Mouse (Mus musculus) G1E (cell line): ENCODE results near the gene Lrfn2. TPM values are rescaled to one million over a fixed set of nuclear protein-coding genes. Genes with fewer than 3 reads are reported as not detected.

Source experiments
- ATAC-seq: 2 replicates; pipeline ENCODE4 v1.8.0; 2016; ENCODE audit warnings: mild to moderate bottlenecking; ENCODE audit not compliant: insufficient number of reproducible peaks, poor library complexity, low FRiP score, severe bottlenecking; ENCODE audit errors: extremely low read depth
- DNase-seq: peaks from one replicate; pipeline ENCODE4 v3.0.0; 2012; ENCODE audit warnings: low spot score
- H3K27me3 ChIP-seq: 2 replicates; pipeline ENCODE4 v1.6.1; 2012; ENCODE audit warnings: mild to moderate bottlenecking, low read length, inconsistent platforms; ENCODE audit not compliant: insufficient read depth
- H3K36me3 ChIP-seq: replicated peaks from 2 replicates; pipeline ENCODE3; 2012; ENCODE audit warnings: mild to moderate bottlenecking, inconsistent platforms
- H3K4me1 ChIP-seq: 2 replicates; pipeline ENCODE4 v1.6.1; 2012; ENCODE audit warnings: low read depth, low read length, inconsistent platforms, mixed read lengths; ENCODE audit not compliant: insufficient read depth
- H3K4me3 ChIP-seq: 2 replicates; pipeline ENCODE4 v1.5.1; 2012; ENCODE audit warnings: low read depth, mild to moderate bottlenecking, inconsistent platforms, low read length, moderate library complexity, mixed read lengths
- H3K9me3 ChIP-seq: replicated peaks from 2 replicates; pipeline ENCODE4 v1.6.1; 2012; ENCODE audit warnings: inconsistent platforms
- CTCF ChIP-seq: IDR thresholded peaks from 2 replicates; pipeline ENCODE4 v1.5.1; 2012; ENCODE audit warnings: low read depth, low read length, inconsistent platforms, mixed read lengths
- GATA1 ChIP-seq: IDR thresholded peaks from 2 replicates; pipeline ENCODE4 v1.6.1; 2012; ENCODE audit warnings: borderline replicate concordance, low read length, inconsistent platforms, mixed read lengths
- GATA2 ChIP-seq: IDR thresholded peaks from 2 replicates; pipeline ENCODE4 v1.6.1; 2012; ENCODE audit warnings: low read depth, low read length, inconsistent platforms, borderline replicate concordance
- POLR2AphosphoS5 ChIP-seq: IDR thresholded peaks from 2 replicates; pipeline ENCODE4 v1.6.1; 2012; ENCODE audit warnings: low read depth, low read length, inconsistent platforms; ENCODE audit not compliant: insufficient replicate concordance
- TAL1 ChIP-seq: conservative IDR thresholded peaks from 2 replicates; pipeline ENCODE4 v1.6.1; 2012; ENCODE audit warnings: low read depth, low read length, inconsistent platforms, mixed read lengths
- polyA plus RNA-seq: library from polyadenylated mRNA; stranded (reverse); fragments of >175 nt; gene quantifications from 2 replicates; pipeline ENCODE4 v1.2.3, GENCODE M21; 2012
- total RNA-seq, 2 experiments: library from RNA; stranded (forward) in 1 of 2; stranded (reverse) in 1 of 2; fragments of 200-1000 nt in 1 of 2; fragments of >200 nt in 1 of 2; fragmentation: Nextera tagmentation in 1 of 2; gene quantifications; 2 replicates each; pipeline ENCODE4 v1.2.3; 2014 to 2017

Lrfn2 gene
- total and polyA plus RNA-seq, 3 experiments, result 0.11 TPM; not detected in 2

DNA sequence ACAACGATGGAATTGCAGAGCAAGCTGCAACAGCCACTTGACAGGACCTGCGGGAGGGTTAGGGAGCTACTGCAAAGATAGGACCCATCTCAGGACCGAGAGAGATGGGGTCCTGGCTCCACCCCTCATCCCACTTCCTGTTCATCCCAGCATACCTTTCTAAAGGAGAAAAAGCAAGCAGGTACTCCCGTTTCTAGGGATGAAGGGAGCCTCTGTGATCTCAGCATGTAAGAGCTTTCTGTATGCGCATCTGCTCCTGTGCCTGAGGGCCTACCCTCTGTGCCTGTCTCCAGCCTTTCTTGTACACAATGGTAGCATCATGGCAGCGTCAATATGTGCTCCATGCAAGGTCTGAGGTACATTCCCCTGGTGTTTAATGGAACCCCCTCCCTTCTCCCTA, 102.9 kb downstream of the Lrfn2 start:
- TF ChIP-seq TAL1 (no peak), GATA1 (no peak), CTCF (no peak), GATA2 (no peak), POLR2AphosphoS5 (no peak)
- ATAC-seq, result no peak
- DNase-seq, result no peak
- no peak overlapping the region for H3K4me3 ChIP-seq
- H3K27me3 ChIP-seq, result no peaks in the 10 kb centered on the region
- H3K36me3 ChIP-seq, result no peaks in the 10 kb centered on the region
- H3K4me1 ChIP-seq, result no peaks in the 10 kb centered on the region
- peaks cover 84% of the 10 kb centered on the region for H3K9me3 ChIP-seq

DNA sequence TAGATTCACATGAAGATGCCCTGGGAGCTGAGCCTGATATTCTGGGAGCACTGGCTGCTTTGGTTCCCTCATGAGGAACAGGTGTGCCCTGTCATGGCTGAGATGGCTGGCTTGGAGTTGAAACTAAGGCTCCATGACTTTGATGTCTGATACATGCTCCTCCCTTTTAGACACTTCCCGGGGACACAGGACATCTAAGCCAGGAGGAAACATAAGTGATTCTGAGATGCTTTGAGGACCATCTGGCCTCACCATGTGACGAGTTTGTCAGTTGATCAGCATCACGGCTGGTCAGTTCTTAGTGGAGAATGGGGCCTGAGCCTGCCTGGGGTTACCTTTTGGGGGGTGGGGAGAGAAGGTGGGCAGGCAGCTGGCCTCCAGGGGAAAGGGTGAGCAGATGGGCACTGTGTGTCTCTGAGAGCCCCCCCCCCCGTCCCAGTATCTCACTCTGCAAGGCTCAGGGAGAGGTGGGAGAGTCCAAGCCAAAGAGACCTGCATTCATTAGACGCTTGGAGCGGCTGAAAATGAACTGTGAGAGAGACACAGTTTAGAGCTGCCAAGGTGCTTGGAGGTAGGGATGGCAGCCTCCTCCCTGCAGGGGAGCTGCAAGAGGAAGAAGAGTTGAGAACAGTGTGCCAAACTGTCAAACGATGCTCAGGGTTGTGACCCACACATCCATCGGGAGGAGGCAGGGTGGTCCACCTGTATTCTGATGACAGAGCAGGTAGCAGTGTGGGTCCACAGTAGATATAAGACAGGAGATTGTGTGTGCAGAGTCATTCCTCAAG, 105.2 kb downstream of the Lrfn2 start:
- no peak for DNase-seq
- ATAC-seq, result no peak
- TF ChIP-seq TAL1 (no peak), GATA2 (no peak), POLR2AphosphoS5 (no peak), CTCF (no peak), GATA1 (no peak)
- Histone ChIP-seq H3K27me3 (no peaks in the 10 kb centered on the region), H3K4me1 (no peaks in the 10 kb centered on the region), H3K9me3 (peaks cover 81% of the 10 kb centered on the region), H3K4me3 (no peak overlapping the region), H3K36me3 (no peaks in the 10 kb centered on the region)

DNA sequence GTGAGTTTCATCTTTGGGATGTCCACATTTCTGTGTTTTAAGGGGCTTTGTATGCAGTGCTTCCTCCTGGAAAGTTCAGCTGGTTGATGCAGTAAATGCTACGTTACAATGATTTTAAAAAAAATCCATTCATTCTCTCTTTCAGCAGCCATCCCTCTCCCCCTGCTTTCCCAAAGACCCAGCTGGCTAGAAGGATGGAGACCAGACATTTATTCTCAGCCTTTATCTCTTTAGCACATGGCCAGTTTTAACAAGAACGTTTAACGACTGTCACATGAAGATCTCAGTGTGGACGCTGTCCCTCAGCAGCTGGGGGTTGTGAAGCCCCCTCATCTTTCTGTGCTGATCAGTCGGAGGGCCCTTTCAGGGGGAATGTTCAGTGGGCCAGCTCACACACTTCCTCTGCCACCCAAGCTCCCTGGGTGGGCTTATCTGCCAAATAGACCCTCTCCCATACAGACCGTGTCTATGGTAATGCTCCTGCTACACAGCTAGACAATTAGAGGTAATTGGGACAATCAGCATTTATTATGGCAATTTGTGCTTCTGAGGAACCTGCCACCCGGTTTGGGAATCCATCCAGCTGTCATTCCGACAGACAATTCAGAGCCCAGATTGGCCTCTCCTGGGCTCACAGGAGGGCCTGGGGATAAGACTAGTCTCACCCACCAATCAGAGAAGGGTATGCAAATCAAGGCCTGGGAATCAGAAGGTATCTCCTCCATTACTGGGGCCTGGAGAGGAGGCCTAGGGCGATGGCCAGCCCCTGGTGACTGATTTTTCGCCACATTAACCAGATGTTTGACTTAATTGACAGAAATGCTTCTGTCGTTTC, 111.8 kb downstream of the Lrfn2 start:
- DNase-seq, result no peak
- no peak for TF ChIP-seq CTCF
- Histone ChIP-seq H3K9me3 (peaks cover 84% of the 10 kb centered on the region), H3K4me1 (no peaks in the 10 kb centered on the region), H3K4me3 (no peak overlapping the region), H3K27me3 (no peaks in the 10 kb centered on the region), H3K36me3 (no peaks in the 10 kb centered on the region)
- ATAC-seq, result no peak

DNA sequence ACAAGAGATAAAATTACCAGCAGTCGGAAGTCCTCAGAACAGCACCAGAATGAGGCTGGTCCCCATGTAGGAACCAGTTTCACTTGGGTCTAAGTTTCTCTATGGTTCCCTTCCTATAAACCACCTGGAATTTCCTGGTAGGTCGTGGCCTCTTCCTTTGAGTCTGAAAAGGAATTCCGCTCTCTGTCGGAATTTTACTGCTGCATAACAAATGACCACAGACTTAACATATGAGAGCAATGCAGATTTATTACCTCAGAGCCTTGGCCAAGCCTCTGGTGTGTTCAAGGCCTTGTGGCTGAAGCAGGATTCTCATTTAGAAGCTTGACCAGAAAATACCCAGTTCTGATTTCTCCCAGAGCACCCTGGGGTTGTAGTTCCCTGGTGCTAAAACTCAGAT, 115.7 kb downstream of the Lrfn2 start:
- DNase-seq (no peak), ATAC-seq (no peak)
- H3K4me3 ChIP-seq, result no peak overlapping the region
- no peaks in the 10 kb centered on the region for H3K27me3 ChIP-seq
- no peaks in the 10 kb centered on the region for H3K4me1 ChIP-seq
- peaks cover 77% of the 10 kb centered on the region for H3K9me3 ChIP-seq
- H3K36me3 ChIP-seq, result no peaks in the 10 kb centered on the region
- TF ChIP-seq POLR2AphosphoS5 (no peak), GATA2 (no peak), GATA1 (no peak), TAL1 (no peak), CTCF (no peak)

DNA sequence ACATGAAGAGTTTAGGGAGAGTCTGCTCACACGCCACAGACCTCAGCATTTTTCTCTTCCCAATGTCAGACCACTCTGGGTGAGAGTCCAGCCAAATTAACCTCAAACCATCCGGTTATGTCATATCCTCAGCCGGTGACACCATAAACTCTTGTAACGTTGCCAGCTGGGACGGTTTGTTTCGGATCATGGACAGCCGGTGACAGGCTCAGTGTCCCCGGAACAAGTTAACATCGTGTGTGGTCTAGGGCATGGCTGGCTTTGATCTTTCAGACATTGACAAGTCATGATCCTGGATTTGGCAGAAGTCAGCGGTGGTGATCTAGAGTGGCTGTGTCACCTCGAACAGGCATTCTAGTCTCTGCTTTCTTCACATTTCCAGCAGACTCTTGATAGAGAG, 119.1 kb downstream of the Lrfn2 start:
- Histone ChIP-seq H3K4me1 (no peaks in the 10 kb centered on the region), H3K36me3 (no peaks in the 10 kb centered on the region), H3K9me3 (peaks cover 72% of the 10 kb centered on the region), H3K4me3 (no peak overlapping the region), H3K27me3 (no peaks in the 10 kb centered on the region)
- TF ChIP-seq GATA1, result no peak
- no peak for TF ChIP-seq TAL1
- TF ChIP-seq POLR2AphosphoS5, result no peak
- no peak for TF ChIP-seq CTCF
- DNase-seq, result no peak
- no peak for ATAC-seq

DNA sequence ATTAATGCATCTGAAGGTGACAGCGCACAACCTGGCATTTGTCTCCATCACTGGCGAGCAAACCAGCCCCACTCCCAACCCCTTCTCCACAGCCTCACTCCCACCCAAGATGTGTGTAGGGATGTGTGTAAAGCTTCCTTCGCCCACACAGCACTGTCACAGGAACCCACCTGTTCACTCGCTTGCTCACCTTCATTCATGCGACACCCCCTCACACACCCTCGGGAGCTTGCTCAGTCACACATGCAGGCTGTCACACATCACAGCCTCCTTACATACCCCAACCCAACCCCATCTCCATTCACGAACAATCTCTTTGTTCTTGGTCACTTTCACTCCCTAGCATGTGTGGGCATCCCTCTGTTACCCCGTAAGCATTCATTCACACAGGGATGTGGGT, 129.0 kb downstream of the Lrfn2 start:
- Histone ChIP-seq H3K36me3 (no peaks in the 10 kb centered on the region), H3K4me1 (no peaks in the 10 kb centered on the region), H3K27me3 (no peaks in the 10 kb centered on the region), H3K9me3 (peaks cover 89% of the 10 kb centered on the region), H3K4me3 (no peak overlapping the region)
- TF ChIP-seq GATA2 (no peak), POLR2AphosphoS5 (no peak), GATA1 (no peak)
- DNase-seq, result no peak
- ATAC-seq, result no peak

DNA sequence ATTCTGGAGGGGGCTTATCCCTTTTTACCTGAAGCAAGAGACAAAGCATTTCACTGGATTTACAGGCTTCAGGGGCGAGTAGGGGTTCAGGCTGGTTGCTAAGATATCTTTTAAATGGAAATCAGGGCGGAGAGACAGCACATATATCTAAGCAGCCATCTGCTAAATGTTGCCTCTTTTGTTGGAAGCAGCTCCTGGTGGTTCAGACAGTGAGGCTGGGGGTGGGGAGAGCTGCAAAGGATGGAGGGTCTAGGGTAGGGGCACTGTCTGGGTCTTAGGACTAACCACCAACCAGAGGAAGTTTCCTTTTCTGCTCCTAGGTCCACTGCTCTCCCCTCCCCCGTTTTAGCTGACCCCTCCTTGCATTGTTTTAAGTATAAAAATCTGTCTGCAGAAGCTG, 131.6 kb downstream of the Lrfn2 start:
- no peak overlapping the region for H3K4me3 ChIP-seq
- no peaks in the 10 kb centered on the region for H3K4me1 ChIP-seq
- H3K27me3 ChIP-seq, result no peaks in the 10 kb centered on the region
- ATAC-seq, result no peak
- TF ChIP-seq GATA1 (no peak), GATA2 (no peak), TAL1 (no peak), POLR2AphosphoS5 (no peak), CTCF (no peak)
- H3K36me3 ChIP-seq, result no peaks in the 10 kb centered on the region
- no peak for DNase-seq
- peaks cover 84% of the 10 kb centered on the region for H3K9me3 ChIP-seq
